22 mouse cellular contexts compared by ENCODE assay signal in the genomic region with DNA sequence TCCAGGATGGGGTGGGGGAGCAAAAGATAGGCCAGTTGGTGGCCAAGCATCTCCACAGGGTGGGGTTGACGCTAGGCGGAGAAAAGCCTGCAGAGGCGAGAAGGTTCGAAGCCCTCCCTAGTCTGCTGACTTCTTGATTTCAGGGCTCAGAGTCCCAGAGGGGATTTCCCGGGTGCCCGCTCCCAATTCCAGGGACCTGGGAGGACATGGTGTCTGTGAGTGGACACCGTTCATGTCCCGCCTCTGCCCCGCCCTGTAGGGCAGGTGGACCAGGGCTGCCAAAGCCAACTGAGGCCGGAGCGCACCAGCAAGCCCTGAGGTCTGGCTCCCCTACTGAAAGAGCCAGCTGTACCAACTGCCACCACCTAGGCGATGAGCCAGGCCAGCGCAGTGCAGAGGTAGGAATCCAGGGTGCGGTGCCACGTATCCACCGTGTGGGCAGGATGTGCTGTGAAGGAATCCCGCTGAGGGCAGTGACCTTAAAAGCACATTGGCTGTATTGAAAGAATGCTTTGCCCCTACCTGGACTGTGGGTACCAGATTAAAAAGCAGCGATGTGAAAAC. TPM values are rescaled to one million over a fixed set of nuclear protein-coding genes. Genes with fewer than 3 reads are reported as not detected.
"Had no signal": no experiment of that assay in that cellular context is flagged by ENCODE, and none has a peak within 500 bp of the region (broad histone marks: within the 10 kb centered on the region; RNA-seq: fewer than 3 reads in every experiment).

No protein-coding gene starts in this region.

- H3K4me2 ChIP-seq: liver, embryonic 12.5 days; lung, embryonic 14.5 days; midbrain, embryonic 12.5 days; neural tube, embryonic 12.5 days had no signal

- ATAC-seq: liver, embryonic 12.5 days had no signal

- H3K9me3 ChIP-seq: liver, embryonic 12.5 days; midbrain, embryonic 12.5 days; neural tube, embryonic 12.5 days had no signal

- H3K9ac ChIP-seq: liver, embryonic 12.5 days; liver, embryonic 14.5 days; lung, embryonic 14.5 days; midbrain, embryonic 12.5 days; neural tube, embryonic 12.5 days had no signal

- DNase-seq: lung, adult 18-20 months; lung, embryonic 14.5 days; lung, postnatal 10 days; lung, postnatal 4 days; midbrain, embryonic 14.5 days; right cerebral cortex, adult 18-20 months; right cerebral cortex, postnatal 25 days; right cerebral cortex, postnatal 4 days; spleen, adult 18-20 months; thymus, adult 18-20 months; thymus, postnatal 14 days; thymus, postnatal 36 days had no signal

- H3K36me3 ChIP-seq: liver, embryonic 12.5 days; midbrain, embryonic 12.5 days; neural tube, embryonic 12.5 days had no signal

- H3K4me3 ChIP-seq: liver, embryonic 12.5 days; midbrain, embryonic 12.5 days; myocyte; neural tube, embryonic 12.5 days had no signal

- H3K27ac ChIP-seq: liver, embryonic 12.5 days; liver, embryonic 14.5 days; midbrain, embryonic 12.5 days; neural tube, embryonic 12.5 days had no signal

RNA-seq across cellular contexts. Expression of a gene that starts 7.9 kb away (rescaled TPM):
- total RNA-seq: megakaryocyte, adult 5-6 weeks; megakaryocyte-erythroid progenitor cell, adult 5-6 weeks had no signal
- polyA plus RNA-seq: lung, embryonic 14.5 days; lung, embryonic 16.5 days; myocyte; neural tube, embryonic 12.5 days; neural tube, embryonic 14.5 days; thymus, postnatal 0 days had no signal
